Mouse (Mus musculus) megakaryocyte-erythroid progenitor cell, adult 5-6 weeks (primary cell): ENCODE results near the gene Ipo13. TPM values are rescaled to one million over a fixed set of nuclear protein-coding genes. Genes with fewer than 3 reads are reported as not detected.

Experiments used
- ATAC-seq: replicated peaks from 2 replicates; pipeline ENCODE4 v1.8.0; 2016; ENCODE audit warnings: mild to moderate bottlenecking, inconsistent platforms; ENCODE audit not compliant: severe bottlenecking, poor library complexity, low FRiP score, low TSS enrichment
- total RNA-seq, 2 experiments: library from RNA; stranded (forward) in 1 of 2; stranded (reverse) in 1 of 2; fragments of 200-1000, 215-1000 nt in 1 of 2; fragments of >200 nt in 1 of 2; fragmentation: Nextera tagmentation in 1 of 2; gene quantifications; 2 replicates each; pipeline ENCODE4 v1.2.3; 2014 to 2017

Gene Ipo13
- total RNA-seq, 2 experiments from 2014 or later: 7.8 to 23.4 TPM

DNA sequence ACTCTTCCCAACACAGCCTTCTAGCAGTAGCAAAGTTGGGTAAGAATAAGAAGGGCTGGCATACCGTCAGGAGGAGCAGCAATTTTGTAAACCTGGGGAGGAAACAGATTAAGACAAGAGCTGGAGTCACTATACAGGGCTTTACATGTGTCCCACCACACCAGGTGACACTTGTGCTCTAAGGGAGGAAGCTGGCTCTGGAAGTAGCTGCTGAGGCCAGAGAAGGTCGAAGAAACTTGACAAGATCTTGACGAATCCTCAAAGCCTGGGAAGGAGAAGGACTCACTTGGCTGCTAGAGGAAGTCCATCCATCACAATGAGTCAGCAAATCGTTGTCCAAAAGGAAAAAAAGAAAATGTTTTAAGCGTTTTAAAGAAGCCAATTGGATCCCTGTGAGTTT, 1.6 kb upstream of the Ipo13 start:
- ATAC-seq: no peak

DNA sequence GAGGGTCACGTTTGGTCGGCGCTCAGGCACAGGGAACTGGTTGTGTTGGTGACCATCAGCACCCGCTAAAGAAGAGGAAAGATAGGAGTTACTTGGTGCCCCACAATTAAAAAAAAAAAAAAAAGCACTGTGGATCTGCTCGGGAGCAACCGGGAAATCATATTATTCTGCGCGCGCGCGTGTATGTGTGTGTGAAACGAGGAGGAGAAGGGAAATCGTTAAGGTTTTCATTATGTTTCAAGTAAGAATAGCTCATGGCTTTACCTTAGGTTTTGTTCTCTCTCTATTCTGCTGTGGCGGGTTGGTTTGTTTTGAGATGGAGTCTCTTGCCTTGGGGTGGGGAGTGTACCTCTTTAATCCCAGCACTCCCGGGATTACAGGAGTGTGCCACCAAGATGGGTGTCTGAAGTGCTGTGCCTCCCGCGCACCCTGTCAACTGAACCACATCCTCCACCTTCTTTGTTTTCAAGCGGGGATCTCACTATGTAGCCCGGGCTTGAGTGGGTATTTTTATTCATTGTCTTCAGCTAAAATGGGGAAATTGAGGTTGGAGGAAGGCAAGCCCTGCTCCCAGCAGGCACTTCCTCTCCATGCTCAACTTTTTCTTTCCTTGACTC, 798 bp upstream of the Ipo13 start:
- no peak for ATAC-seq

DNA sequence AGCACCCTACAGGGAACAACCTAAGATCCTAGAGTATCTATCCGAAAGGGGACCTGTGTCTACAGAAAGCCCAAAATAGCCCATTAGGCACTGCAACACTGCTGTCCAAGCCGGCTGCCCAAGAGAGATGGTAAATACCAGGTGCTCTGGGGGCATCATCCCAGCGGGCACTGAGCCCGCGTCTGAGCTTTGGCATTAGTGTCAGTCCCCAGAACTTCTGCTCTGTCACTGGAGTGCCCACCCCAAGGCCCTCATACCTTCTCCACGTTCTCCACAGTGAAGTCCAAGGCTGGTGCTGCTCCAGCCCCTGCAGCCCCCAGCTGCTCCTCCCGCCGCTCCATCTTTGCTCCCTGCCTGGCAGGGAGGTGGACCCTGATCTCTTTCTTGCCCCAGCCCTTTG, 768 bp downstream of the Ipo13 start:
- ATAC-seq: 0 out of 2 replicates have a peak, but pooled peaks have one; percentile 2

DNA sequence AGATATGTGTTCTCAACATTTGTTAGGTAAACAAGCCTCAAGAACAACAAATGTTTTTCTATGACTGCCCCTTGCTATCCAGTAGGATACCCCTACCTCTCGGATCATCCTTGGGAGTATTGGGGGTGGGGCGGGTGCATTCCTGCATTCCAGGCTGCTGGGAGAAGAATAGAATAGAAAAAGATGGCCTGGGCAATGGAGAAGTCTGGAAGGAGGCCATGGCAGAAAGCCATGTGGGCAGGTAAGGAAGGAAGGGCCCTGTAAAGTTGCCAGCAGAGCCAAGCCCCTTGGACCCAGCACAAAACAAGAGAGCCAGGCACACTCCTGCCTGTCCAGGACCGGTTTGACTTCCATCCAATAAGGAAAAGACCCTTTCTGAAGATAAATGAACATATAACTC, 1.4 kb downstream of the Ipo13 start:
- no peak for ATAC-seq

DNA sequence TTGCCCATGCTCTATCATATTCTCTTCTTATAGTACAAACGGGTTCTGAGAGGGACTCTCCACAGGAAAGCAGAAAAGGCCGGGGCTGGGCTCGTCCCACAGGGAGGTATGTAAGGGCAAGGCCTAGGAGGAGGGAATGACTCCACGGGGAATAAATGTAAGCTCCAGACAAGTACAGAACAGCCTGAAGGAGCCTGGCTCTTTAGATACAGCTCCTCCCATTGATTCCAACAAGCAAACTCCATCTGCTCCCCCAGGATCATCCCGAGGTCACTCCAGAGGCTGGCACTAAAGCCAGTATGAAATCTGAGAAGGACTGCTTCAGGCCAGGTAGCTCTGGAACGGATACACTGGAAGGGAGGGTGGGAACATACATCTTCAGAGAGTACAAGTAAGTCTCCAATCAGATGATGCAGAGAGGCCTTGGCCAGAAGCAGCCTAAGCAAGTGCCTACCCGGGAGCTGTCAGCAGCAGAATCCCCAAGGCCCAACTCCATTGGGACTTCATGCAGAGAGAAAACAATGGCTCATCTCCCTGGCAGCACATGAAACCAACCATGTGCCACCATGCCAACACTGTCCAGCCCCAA, 2.0 kb downstream of the Ipo13 start:
- no peak for ATAC-seq

DNA sequence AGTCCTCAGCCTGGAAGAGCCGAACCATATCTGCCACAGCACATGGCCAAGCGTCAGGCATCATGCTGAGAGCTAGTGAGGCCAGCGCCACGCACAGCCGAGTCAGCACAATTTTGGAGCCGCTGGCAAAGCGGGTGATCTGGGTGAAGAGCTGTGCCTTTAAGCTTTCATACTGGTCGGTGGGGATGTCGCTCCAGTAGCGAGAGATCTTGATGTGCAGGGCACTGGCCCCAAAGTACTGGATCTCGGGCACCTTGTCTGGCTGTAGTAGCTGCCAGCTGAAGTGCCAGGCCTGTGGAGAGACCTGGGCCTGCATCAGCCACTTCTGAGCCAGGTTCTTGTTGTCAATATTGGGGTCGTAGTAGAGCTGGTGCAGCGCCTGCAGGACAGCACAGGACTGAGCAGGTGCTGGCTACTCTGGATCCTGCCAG, 2.7 kb downstream of the Ipo13 start:
- ATAC-seq: no peak

DNA sequence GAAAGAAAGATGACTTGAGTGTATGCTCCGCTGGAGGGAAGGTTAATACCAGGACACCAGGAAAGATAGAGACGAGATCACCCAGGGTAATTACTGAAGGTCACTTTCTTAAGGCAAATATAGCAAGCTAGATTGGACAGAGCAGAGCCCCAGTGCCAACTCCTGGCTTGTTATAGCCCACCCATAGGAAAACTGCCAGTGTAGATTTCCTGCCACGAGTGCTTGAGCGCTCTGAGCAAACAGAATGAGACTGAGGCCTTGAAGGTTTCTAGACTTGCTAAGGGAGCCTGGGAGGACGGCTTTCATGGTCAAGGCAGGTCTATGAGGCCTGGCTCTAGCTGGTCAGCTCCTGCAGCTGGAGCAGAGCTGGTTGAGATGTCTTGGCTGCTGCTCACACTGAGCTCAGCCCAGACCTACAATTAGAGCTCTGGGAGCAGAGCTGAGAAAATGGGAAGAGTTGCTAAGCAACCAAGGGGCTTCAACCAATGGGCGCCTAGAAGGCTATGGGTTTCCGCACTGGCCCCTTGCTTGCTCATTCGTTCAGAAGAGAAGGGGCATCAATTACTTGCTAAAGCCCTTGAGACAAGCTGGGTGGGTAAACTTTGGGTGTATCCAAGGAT, 5.9 kb downstream of the Ipo13 start:
- ATAC-seq: no peak

DNA sequence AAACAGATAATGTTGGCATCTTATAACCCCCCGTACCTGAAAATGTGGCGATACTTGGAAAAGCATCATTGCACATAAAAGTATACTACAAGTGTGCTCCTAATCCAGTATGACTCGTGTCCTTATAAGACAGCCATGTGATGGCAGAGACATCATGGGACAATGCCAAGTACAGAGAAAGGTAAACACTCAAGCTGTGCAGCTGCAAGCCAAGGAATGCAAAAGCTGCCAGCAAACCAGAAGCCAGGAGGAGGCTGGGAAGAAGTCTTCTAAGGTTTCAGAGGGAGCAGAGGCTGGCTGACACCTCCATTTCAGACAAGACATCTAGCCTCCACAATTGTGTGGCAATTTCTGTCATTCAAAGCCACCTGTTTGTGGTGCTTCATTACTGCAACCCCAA, 8.6 kb downstream of the Ipo13 start:
- no peak for ATAC-seq

DNA sequence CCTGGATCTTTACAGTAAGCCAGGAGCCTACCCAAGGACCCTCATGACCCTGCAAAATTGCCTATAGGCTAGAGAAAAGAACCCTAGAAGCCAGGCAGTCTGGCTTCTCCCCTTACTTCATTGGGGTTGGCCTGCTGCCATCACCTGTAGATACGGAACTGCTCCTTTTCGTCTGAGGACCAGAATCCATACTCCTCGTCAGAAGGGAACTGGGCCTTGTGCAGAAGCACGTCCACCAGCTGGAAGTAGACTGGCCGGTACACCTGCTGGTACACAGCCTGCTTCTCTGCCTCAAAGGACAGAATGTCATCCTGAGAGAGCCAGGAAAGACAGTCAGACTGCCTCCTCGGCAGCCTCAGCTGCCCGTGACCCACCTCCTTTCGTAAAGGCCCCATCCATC, 10.0 kb downstream of the Ipo13 start:
- no peak for ATAC-seq

DNA sequence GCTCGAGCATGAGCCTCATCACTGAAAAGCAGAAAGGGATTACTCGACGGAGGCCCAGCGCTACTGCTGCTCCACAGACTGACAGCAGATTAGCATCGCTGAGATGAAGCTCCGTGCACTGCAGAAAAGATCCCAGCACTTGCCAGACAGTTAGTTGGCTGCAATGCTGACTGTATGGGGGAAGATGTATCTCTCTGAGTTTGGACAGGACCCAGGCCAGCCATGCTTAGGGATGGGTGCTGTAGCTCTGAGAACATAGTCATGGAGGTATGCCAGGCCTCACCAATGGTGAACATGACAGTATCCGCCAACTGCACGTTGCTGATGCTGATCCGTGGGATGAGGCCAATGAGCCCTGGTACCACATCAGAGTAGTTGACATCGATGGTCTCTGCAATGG, 10.7 kb downstream of the Ipo13 start:
- no peak for ATAC-seq

DNA sequence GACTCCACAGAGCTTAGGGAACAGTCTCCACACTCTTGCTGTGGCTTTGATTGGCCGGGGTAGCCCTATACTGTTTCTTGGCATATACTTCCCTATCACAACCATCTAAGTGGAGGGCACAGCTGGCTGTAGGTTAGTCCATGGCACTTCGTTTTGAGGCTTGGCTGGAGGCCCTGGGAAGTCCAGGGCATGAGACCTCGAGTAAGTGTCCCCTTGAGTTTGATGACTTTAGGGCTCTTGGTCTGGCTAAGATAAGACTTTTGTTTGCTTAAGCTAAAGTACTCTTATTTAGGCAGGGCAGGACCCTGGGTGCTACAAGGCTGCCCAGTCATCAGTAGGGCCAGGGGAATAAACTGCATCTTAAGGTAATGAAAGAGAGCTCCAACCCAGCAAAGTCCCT, 16.7 kb downstream of the Ipo13 start:
- ATAC-seq: no peak

DNA sequence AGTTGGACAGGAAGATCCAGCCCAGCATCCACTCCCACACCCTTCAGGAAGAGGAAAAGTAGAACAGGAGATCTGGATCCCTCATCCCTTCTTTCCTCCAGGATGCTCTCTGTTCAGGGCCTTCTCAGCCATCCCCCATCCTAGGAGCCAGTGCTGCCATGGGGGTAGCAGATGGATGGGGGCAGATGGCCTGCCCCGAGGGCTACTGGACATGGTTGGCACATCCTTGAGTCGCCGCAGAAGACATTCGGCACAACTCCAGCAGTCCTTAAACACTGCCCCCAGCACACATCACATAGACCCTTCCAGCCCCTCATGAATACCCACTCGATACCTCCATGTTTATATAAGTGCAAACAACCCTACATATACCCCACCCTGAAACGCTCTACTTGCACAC, 18.8 kb downstream of the Ipo13 start:
- no peak for ATAC-seq

DNA sequence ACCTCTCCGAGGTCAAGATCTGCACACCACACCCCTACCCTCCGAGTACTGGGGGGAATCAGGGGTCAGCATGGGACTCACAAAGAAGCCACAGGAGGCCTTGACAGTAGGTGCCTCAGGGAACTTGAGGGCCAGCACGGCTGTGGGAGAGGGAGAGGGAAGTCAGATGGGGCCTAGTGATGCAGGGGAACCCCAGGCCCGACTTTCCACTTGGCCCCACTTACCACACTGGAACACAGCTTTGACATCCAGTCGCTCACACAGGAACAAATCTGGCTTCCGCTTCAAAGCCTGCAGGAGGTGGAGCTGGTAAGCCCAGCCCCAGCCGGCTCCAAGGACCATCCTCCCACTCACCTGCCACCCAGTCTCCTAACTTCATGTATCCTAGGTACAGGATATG, 19.5 kb downstream of the Ipo13 start:
- no peak for ATAC-seq

DNA sequence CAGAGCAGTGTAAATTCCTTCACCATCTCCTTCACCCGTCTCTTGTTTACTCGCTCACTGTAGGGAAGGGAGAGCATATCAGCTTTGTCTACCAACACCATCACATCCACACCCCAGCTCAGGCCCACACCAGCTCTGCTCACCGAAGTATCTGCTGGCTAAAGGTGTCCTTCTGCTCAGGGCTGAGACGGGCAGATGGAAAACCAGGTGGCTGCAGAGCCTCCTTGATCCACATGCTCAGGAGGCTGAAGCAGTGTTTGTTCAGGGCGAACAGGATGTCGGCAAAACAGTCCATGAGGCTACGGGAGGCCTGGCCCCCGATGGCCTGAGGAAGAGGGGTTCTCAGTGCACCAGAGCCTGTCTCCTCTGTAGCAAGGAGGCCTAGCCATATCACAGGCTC, 20.2 kb downstream of the Ipo13 start:
- no peak for ATAC-seq

DNA sequence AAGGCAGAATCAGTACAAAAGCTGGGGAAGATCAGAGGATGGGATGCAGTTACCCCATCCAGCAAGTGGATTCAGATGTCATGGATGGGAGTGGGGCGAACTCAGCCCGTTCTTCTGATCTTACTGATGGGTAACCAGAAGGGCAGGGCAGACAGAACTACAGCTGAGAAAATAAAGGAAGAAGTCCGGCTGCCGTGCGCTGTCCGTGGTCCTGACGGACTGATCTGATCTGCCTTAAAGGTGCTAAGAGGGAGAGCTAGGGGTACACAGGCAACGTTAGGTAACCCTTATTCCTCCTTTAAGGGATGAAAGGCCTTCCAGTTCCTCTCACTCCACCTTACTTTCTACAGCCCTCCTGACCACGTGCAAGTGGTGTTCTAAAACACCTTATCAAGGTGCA, 21.4 kb downstream of the Ipo13 start:
- ATAC-seq: peak; percentile 42; the same call in 1 of the 2 replicates

DNA sequence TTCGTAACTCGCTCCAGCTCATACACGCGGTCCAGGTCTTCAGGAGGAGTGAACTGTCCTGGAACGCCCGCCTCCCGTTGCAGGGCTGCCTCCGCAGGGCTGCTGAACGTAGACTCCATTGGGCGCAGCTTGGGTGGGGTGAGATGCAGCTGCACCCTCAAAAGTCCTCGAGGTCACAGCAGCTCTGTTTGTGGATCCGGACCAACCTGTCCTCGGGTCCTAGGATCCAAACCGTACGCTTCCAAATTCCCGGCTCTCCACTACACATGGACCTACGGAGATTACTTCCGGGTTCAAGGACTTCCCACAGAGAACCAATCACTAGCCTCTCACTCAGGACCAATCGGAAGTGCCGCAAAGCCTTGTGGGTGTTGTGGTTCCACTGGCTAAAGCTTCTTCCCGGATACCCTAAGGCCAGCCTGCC, 23.0 kb downstream of the Ipo13 start, which contains the start of gene Dph2:
Dph2 (minus strand) TSS at position 295 of the 424 bp plus-strand sequence.
- ATAC-seq: peak; percentile 86

DNA sequence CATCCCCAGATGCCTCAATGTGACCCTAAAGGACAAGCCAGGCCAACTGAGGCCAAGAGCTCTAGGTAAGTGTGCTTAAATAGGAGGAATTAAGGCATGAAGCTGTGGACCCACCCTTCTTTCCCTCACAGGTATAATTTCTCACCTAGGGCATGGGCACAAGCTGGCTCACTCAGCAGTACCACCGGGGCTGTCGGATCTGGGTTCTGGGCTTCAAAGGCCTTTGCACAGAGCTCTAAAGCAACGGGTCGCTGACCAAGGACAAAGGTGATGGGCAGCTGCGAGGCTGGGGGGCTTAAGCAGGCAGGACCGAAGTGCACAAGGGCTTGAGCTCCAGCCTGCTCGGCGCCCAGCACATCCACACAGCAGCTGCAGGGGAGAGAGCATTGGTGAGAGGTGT, 24.0 kb downstream of the Ipo13 start:
- ATAC-seq: no peak

DNA sequence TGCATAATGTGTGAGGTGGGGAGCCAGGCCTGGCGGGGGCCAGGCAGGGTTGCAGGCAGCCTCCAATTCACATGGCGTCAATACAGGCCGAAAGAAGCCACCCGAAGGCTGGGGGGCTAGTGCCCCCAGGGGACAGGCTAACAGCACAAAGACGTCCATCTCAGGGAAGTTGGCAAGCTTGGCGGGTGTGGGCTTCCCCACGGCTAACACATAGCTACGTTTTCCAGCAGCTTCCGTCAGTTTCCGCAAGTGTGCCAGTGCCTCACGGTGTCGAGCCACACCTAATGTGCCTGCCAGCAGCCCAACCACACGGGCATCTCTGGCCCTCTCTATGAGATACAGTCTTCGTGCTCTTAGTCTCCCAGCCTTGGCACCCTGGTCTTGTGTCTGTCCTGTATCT, 24.8 kb downstream of the Ipo13 start:
- no peak for ATAC-seq

DNA sequence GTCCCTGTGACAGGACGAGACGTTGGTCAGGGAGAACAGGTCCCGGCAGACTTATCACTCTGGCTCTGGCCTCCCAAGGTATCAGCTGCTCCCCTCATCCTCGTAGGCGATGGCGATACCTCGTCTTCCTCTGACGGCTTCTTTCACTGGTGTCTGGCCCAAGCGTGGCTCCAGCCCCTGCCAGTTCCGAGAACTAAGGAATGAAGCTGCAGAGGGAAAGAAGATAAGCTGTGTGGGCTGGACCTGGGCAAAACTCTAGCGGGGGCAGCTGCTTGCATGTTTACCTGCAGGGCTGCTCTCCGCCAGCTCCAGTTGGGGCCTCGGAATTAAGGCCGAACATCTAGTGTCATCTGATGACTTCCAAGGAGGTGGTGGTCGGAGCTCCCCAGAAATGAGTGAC, 25.3 kb downstream of the Ipo13 start:
- no peak for ATAC-seq

DNA sequence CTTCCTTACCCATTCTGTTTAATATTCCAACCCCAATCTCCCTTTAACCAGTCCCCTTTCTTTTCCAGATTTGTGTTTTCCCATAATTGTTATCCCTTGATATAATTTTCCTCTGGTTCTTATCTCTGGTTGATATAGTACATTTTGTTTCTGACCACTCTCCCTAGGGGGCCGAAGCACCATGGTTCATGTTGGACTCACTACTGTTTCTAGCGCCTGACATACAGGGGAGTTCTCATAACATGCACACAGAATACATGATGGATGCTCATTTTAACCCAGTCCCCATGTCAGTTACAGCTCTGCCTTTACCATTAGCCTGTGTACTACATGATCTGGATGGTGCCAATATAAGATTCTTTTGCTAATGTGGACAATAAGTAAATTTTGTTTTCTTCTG, 26.9 kb downstream of the Ipo13 start:
- ATAC-seq: no peak

DNA sequence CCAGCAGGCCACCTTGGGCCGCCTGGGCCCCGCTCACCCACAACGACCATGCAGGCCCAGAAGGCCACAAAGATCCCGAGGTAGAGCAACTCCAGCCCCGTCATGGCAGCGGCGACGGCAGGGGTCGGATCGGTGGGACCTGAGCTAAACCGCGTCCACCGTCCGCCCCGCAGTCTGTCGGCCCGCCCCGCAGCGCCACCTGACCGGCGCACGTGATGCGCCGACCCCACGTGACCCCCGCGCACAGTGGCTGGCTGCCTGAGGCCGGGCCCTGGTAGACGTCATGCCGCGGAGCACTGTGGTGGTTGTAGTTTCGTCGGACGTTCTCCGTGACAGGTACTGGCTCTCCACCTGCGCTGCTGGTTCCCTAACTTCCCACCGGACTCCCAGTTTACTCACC, 27.7 kb downstream of the Ipo13 start, which contains the start of gene Atp6v0b:
Atp6v0b (minus strand) TSS at position 201 of the 400 bp plus-strand sequence.
- peak; percentile 82 for ATAC-seq
